Mouse (Mus musculus) MEL (cell line): ENCODE measurements around the gene Zdhhc8.

Experiments used
- BHLHE40 ChIP-seq: IDR thresholded peaks from 2 replicates; pipeline ENCODE4 v1.6.1; 2012; ENCODE audit warnings: low read depth, mild to moderate bottlenecking, inconsistent platforms, low read length, improper control_type of control experiment, borderline replicate concordance
- CTCF ChIP-seq, 3 experiments: IDR thresholded peaks in 2 of 3; conservative IDR thresholded peaks in 1 of 3; 2 replicates each; pipeline ENCODE4 v1.5.1; 2011 to 2012; ENCODE audit warnings: low read length in 3 of 3, low read depth in 2 of 3, mild to moderate bottlenecking in 2 of 3, improper control_type of control experiment in 1 of 3, inconsistent platforms in 1 of 3, mixed read lengths in 1 of 3, moderate library complexity in 1 of 3; ENCODE audit not compliant: control insufficient read depth in 1 of 3, insufficient read depth in 1 of 3, poor library complexity in 1 of 3, severe bottlenecking in 1 of 3
- EP300 ChIP-seq, 2 experiments: IDR thresholded peaks; 2 replicates each; pipeline ENCODE4 v1.6.1; 2011; ENCODE audit warnings: improper control_type of control experiment in 2 of 2, low read length in 2 of 2, low read depth in 1 of 2, mild to moderate bottlenecking in 1 of 2
- HCFC1 ChIP-seq: IDR thresholded peaks from 2 replicates; pipeline ENCODE4 v1.6.1; 2012; ENCODE audit warnings: low read depth, mild to moderate bottlenecking, inconsistent platforms, low read length, improper control_type of control experiment, moderate library complexity
- NRF1 ChIP-seq: IDR thresholded peaks from 2 replicates; pipeline ENCODE4 v1.6.1; 2014; ENCODE audit warnings: low read depth, mild to moderate bottlenecking, inconsistent platforms, low read length, improper control_type of control experiment, moderate library complexity; ENCODE audit not compliant: poor library complexity, insufficient read depth, severe bottlenecking
- TAL1 ChIP-seq: IDR thresholded peaks from 2 replicates; pipeline ENCODE4 v1.6.1; 2012; ENCODE audit warnings: mild to moderate bottlenecking, inconsistent platforms, low read length, moderate library complexity, mixed read lengths
- ZC3H11A ChIP-seq: IDR thresholded peaks from 2 replicates; pipeline ENCODE4 v1.6.1; 2012; ENCODE audit warnings: low read depth, mild to moderate bottlenecking, inconsistent platforms, low read length, improper control_type of control experiment
- ZKSCAN1 ChIP-seq: IDR thresholded peaks from 2 replicates; pipeline ENCODE4 v1.6.1; 2012; ENCODE audit warnings: low read depth, mild to moderate bottlenecking, inconsistent platforms, low read length, improper control_type of control experiment, moderate library complexity

DNA sequence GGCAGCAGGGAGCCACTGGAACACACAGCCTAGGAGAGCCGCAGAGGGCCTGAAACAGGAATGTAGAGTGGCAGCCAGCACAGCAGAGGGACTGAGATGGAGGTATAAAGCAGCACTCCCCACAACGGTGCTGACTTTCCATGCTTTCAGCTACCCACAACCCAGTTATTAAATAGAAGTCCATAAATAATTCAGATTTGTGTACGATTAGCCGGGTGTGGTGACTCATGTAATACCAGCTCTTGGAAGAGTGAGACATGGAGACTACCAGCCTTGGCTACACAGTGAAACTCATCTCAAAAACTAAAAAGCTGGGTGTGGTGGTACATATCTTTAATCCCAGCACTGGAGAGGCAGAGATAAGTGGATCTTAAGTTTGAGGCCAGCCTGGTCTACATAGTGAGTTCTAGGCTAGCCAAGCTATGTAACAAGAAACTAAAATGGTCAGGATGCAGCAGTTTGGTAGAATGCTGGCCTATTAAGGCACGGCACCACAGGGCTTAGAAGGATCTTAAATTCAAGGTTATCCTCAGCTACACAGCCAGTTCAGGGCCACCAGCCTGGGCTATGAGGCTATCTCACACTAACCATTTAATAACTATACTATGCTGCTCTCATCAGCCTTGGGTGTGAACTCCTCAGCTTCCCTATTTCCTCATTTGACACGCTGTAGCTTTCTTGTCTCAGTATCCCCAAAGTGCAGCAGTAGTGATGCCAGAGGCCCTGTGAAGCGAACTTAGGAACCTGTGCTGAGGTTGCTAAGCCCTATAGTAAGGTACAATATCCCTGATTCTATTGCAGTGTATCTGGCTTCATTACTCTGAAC is 2.0 kb upstream of the Zdhhc8 start:
- TF ChIP-seq ZC3H11A (no peak), EP300 (IDR thresholded peaks at IDR 0.05; ENCODE audit: low read depth in 1 of 2, low read length in 2 of 2) (0 out of 4 replicates have a peak, but pooled peaks of 1 of the 2 experiments have one; percentile 6), HCFC1 (no peak), CTCF (IDR thresholded peaks at IDR 0.05 in 2 of 3, conservative IDR thresholded peaks at IDR 0.05 in 1 of 3; ENCODE audit: control insufficient read depth in 1 of 3, insufficient read depth in 1 of 3, low read depth in 2 of 3, low read length in 3 of 3, poor library complexity in 1 of 3, severe bottlenecking in 1 of 3) (no peak), TAL1 (no peak), BHLHE40 (no peak), ZKSCAN1 (no peak), NRF1 (no peak)
